Mouse (Mus musculus): Measurements from ENCODE around the gene Nudt17.

- TF ChIP-seq CTCF (IDR thresholded peaks at IDR 0.05; ENCODE audit: insufficient read depth, low read depth, low read length) (no peak), POLR2A (IDR thresholded peaks at IDR 0.05; ENCODE audit: insufficient read depth, low read depth, low read length) (no peak)
These were observed 38.5 kb upstream of the Nudt17 start for GRCm38 (mm10) chr3:96746829-96747228.

Measured in olfactory bulb, adult 2 months (tissue).